Mouse (Mus musculus): Measurements from ENCODE around the gene Decr2.

GRCm38 (mm10) chr17:26045285-26045684 lies 44.9 kb downstream of the Decr2 start:
- TF ChIP-seq POLR2A (IDR thresholded peaks at IDR 0.05; ENCODE audit: insufficient read depth, low read length), result no peak
- TF ChIP-seq CTCF (IDR thresholded peaks at IDR 0.05; ENCODE audit: low read depth, low read length), result no peak

All from ES-Bruce4 (cell line).